Mouse (Mus musculus) G1E-ER4 (cell line): ENCODE measurements around the gene Sh3rf1. TPM values are rescaled to one million over a fixed set of nuclear protein-coding genes. Genes with fewer than 3 reads are reported as not detected.

ENCODE experiments used
- GATA1 ChIP-seq: IDR thresholded peaks from one replicate; pipeline ENCODE4 v1.8.0; 2012; ENCODE audit warnings: low read length, inconsistent platforms
- polyA plus RNA-seq: library from polyadenylated mRNA; stranded (reverse); fragments of >175 nt; gene quantifications from 2 replicates; pipeline ENCODE4 v1.2.3, GENCODE M21; 2012

Gene Sh3rf1
- polyA plus RNA-seq, 1 experiment, result 0.03 TPM

DNA sequence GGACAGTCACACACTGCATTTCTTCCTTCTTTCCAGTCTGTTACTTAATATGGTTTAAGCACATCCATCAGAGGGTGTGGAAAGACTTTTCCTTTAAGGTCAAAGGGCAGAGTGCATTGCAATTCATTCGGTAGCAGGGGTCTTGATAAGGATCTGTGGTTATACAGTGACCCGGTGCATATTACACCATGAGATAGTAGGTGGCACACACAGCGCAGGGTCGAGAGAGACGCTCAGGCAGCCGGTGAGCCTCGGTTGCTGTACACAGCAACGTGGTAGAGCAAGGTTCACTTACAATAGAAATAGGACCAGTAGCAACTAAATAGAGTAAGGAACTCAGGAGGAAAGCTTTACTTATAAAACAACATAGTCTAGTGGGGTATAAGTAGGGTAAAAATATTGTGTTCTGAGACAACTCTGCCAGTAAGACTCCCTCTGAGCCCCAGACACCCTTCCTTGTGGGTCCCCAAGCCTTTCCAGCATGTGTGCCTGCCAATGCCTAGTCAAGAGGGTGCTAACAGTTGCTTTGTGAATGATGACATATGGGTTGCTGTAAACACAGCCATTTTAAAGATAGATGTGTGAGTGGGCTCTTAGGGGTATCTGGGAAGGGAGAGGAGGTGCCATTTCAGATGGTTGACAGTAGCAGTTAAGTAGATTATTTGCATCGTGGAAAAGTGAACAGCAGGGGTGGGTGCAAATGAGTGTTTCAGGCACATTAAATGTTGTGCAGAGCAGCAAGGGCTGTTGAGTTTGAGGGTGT lies 13.0 kb downstream of the Sh3rf1 start:
- TF ChIP-seq GATA1, result no peak

GRCm38 (mm10) chr8:61239576-61239975 lies 15.9 kb downstream of the Sh3rf1 start:
- TF ChIP-seq GATA1, result no peak

DNA sequence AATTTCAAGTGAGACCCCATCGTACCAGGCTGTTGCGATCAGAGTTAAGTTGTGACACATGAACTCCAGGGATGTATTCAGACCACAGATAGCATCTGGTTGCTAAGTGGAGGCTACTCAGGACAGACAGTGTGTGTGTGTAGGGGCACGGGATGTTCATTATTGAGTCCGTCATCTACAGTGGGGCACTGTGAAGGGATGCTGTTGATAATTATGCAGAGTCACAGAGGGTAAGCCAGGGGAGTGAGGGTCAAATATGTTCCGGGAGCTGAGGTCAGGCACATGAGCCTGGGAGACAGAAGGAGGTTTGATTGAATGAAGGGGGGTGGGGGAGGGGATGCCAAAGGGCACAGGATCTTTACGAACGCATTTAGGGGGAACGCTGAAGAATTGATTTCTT lies 17.6 kb downstream of the Sh3rf1 start:
- no peak for TF ChIP-seq GATA1

- TF ChIP-seq GATA1, result no peak
Measured at GRCm38 (mm10) chr8:61242896-61243295, 19.2 kb downstream of the Sh3rf1 start.

DNA sequence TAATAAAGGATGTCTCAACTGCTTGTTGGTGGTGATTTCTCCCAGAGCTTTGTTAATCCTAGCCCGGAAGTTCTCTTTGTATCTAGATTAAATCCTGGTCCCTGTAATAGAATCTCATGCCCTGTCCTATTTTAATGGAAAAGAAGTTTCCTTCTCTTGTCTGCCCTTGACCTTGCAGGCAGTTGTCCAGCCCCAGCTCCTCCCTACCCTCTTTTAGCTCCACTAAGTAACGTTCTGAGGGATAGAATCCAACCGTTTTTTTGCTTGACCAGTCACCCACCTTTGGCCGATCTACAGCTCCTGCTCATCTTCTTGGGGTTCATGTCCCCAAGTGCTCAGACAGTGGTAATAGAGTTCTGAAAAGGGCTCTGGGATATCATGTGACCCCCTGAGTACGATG lies 19.8 kb downstream of the Sh3rf1 start:
- TF ChIP-seq GATA1, result no peak

- no peak for TF ChIP-seq GATA1
Measured at GRCm38 (mm10) chr8:61244157-61244556, 20.5 kb downstream of the Sh3rf1 start.

GRCm38 (mm10) chr8:61247270-61248025 lies 23.8 kb downstream of the Sh3rf1 start:
- no peak for TF ChIP-seq GATA1

GRCm38 (mm10) chr8:61249511-61249910 lies 25.8 kb downstream of the Sh3rf1 start:
- TF ChIP-seq GATA1, result no peak

GRCm38 (mm10) chr8:61254196-61254595 lies 30.5 kb downstream of the Sh3rf1 start:
- no peak for TF ChIP-seq GATA1

DNA sequence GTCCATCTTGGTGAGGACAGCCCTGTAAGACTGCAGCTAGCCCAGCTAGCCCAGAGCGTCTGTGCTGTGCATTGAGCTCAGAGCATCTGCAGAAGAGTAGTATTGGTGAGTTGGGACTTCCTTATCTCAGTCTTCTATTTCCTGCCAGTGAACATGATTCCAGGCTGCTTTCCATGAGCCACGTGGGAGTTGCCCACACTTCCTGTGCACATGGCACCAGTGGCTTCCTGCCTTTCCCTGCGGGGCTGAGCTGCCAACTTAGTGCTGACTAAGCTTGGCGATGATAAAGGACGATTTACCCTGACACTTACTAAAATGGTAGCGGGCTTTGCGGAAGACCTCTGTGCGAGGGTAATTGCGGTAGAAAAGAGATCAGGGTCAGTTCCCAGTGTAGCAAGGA lies 35.2 kb downstream of the Sh3rf1 start:
- no peak for TF ChIP-seq GATA1

DNA sequence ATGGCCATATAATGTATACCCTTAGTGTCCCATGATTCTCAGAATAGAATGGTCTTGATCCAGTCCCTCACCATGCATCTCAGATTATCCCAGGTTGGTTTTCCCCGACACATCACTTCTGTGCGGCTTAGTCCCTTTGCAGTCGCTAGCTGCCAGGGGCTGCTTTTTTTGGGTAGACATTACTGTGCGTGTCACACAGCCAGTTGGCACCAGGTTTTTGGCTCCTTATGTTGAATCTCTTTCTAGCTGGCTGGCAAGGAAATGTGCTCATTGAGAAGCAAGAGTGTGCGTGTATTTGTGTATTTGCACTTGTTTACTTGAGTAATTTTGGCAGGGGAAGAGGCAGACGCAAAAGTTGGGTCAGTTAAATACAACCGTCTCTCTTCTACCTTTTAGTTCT lies 35.9 kb downstream of the Sh3rf1 start:
- TF ChIP-seq GATA1, result no peak

DNA sequence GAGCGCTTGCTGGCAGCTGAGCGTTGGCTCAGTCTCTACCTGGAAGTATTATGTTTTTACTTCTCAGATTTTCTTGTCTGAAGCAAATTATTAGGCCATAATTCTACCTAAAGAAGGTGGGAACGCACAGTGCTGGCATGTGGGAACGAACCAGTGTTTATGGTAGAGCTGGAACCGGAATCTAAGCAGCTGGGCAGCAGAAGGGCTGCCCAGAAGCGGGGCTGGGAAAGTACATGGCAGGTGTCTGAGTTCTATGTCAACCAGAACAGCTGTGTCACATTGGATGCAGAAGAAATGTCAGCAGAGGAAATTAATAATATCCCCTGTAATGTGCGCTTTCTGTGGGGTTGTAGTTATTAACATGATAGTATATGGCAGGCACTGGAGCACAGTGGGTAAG lies 36.9 kb downstream of the Sh3rf1 start:
- no peak for TF ChIP-seq GATA1

- no peak for TF ChIP-seq GATA1
Measured at GRCm38 (mm10) chr8:61261374-61261773, 37.7 kb downstream of the Sh3rf1 start.

DNA sequence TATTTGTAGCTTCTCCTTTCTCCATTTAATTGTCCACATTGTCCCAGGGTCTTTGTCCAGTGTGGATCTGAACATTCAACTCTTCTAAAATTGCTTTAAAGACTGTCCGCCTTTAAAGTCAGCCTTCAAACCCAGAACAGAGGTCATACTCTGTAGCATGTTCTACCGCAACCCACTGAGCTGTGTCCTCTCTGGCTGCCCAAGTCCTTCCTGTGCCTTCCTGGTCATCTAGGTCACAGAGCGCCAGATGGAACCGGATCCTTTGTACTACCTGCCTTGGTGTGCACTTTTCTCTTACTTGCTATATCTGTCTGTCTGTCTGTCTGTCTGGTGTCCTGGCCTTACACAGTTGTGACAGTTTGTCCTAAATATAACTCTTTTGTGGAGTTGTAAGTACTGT lies 40.0 kb downstream of the Sh3rf1 start:
- TF ChIP-seq GATA1, result no peak

GRCm38 (mm10) chr8:61264881-61265280 lies 41.2 kb downstream of the Sh3rf1 start:
- TF ChIP-seq GATA1, result no peak

DNA sequence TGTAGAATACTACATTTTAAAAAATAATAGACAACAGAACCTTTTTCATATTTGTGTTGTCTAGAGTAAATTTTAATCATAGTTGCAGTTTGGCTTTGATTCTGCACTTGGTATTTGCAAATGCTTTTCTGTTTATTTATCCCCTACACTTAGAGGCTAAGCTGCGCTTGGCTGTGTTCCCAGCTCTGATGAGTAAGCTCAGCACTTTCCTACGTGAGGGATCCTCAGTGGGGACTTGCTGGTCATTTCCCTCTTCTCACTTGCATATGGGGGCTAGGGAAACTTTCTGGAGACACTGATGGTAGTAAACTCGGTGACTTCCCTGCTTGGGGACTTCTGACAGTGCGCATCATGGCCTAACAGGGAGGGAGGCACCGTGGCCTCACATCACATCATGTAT lies 41.7 kb downstream of the Sh3rf1 start:
- TF ChIP-seq GATA1, result no peak

- no peak for TF ChIP-seq GATA1
Measured at GRCm38 (mm10) chr8:61267061-61267460, 43.4 kb downstream of the Sh3rf1 start.

DNA sequence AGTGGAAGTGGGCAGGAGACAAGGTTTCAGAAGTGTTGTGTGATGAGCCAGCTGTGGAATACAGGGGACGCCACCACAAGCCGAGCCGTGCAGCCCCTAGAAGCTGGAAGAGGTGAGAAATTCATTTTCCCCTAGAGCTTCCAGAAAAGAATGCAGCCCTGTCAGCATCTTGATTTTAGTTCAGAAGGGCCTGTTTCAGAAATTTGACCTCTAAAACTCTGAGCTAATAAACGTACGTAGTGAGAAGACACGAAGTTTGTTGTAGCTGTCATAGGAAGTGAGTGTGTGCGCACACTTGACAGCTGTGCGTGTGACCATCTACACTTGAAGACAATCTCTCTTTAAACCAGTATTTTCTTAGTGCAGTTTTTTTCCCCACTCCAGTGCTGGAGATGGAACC lies 44.0 kb downstream of the Sh3rf1 start:
- TF ChIP-seq GATA1, result no peak
